Mouse (Mus musculus) forebrain, embryonic 16.5 days (tissue): ENCODE results near the gene Nhlh1. TPM values are rescaled to one million over a fixed set of nuclear protein-coding genes. Genes with fewer than 3 reads are reported as not detected.

Experiments used
- ATAC-seq: fragments of 200-750 bp; cut with Nextera tagmentation; 2 replicates; pipeline ENCODE4 v1.8.0; 2017; ENCODE audit warnings: mild to moderate bottlenecking, moderate library complexity
- H3K27ac ChIP-seq: fragments of 300-500 bp; sonication (generic); 2 replicates; pipeline ENCODE4 v1.5.1; 2014; ENCODE audit warnings: low read length, control low read depth
- H3K27me3 ChIP-seq: fragments of 300-500 bp; sonication (generic); replicated peaks from 2 replicates; pipeline ENCODE4 v1.6.1; 2014; ENCODE audit warnings: low read length; ENCODE audit not compliant: control insufficient read depth, insufficient read depth
- H3K36me3 ChIP-seq: fragments of 300-500 bp; sonication (generic); 2 replicates; pipeline ENCODE4 v1.6.1; 2014; ENCODE audit not compliant: control insufficient read depth, insufficient read depth
- H3K4me1 ChIP-seq: fragments of 300-500 bp; sonication (generic); replicated peaks from 2 replicates; pipeline ENCODE4 v1.6.1; 2014; ENCODE audit warnings: low read length; ENCODE audit not compliant: control insufficient read depth, insufficient read depth
- H3K4me2 ChIP-seq: fragments of 300-500 bp; sonication (generic); 2 replicates; pipeline ENCODE4 v1.6.1; 2014; ENCODE audit warnings: mild to moderate bottlenecking, low read length, control low read depth
- H3K4me3 ChIP-seq: fragments of 300-500 bp; sonication (generic); replicated peaks from 2 replicates; pipeline ENCODE4 v1.5.1; 2014; ENCODE audit warnings: mild to moderate bottlenecking, low read length, control low read depth
- H3K9ac ChIP-seq: fragments of 300-500 bp; sonication (generic); replicated peaks from 2 replicates; pipeline ENCODE4 v1.6.1; 2014; ENCODE audit warnings: low read depth, low read length, control low read depth
- H3K9me3 ChIP-seq: fragments of 300-500 bp; sonication (generic); 2 replicates; pipeline ENCODE4 v1.6.1; 2016; ENCODE audit warnings: low read length; ENCODE audit not compliant: control insufficient read depth
- WGBS: fragments of 180-500 bp; shearing (Covaris S2); extraction: QIAGEN DNeasy Blood & Tissue Kit; methylation state at CpG from one replicate; pipeline ENCODE4 v1.1.7; 2014; 5-methylcytosine and 5-hydroxymethylcytosine counted together
- polyA plus RNA-seq: library from polyadenylated mRNA; unstranded; fragments of >200 nt; fragmentation: Nextera tagmentation; extraction: Ambion mirVana; gene quantifications from 2 replicates; pipeline ENCODE4 v1.2.1, GENCODE M21; 2015

Nhlh1 gene
- polyA plus RNA-seq, 1 experiment from 2014 or later: 2.0 TPM

DNA sequence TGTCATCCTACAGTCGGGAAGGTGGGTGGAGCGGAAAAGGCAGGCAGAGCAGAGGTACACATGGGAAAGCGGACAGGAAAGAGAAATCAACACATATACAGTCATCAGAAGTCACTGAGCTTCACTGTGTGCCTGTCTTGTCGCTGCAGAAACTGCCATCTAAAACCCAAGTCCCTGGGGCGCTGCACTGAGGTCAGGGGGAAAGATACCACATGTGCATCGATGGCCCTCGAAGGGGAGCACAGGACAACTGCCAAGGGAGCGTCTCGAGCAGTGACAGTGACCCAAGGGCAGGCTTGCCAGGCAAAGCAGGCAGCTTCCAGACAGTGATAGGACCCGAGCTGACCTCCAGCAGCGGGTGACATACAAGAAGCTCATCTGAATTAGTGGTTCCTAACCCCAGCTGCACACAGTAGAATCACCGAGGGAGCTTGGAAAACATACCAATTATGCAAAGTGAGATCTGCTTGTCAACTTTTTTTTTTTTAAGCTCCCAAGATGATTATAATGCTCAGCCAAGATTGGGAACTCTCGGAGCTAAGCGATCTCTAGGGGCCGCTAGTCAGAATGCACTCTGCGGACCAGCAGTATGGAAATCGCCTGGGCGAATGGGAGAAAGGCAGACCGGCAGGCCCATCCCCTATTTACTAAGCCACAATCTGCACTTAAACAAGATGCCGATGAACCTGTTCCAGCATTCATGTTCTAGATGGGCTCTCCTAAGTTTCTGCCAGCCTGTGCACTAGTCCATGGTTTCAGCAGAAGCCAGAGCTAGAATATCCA lies 47.1 kb downstream of the Nhlh1 start:
- no peak for ATAC-seq
- peaks cover 27% of the 10 kb centered on the region for H3K4me1 ChIP-seq
- H3K9me3 ChIP-seq: no peaks in the 10 kb centered on the region
- peaks cover 50% of the 10 kb centered on the region for H3K36me3 ChIP-seq
- no peaks in the 10 kb centered on the region for H3K27me3 ChIP-seq
- no peak overlapping the region for H3K9ac ChIP-seq
- no peak overlapping the region for H3K4me2 ChIP-seq
- H3K4me3 ChIP-seq: no peak overlapping the region
- 86% methylated on average over 20 of the region's 20 CpGs for WGBS
- H3K27ac ChIP-seq: no peak overlapping the region

DNA sequence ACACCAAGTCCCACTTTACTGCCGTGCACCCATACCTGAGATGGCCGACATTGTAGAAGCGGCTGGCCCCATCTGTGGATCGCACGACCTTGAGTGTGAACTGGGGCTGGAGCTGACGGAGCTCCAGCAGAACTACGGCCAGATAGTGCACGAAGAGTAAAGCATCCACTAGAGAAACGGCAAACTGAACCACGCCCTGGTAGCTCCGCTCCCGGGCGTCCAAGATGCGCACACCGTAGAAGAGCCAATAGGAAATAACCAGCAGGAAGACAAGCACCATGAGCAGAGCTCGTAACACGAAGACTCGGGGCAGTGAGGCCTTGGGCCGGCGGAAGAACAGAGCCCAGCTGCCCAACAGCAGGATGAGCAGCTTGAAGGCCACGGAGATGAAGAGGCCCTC lies 48.0 kb downstream of the Nhlh1 start:
- H3K9me3 ChIP-seq: no peaks in the 10 kb centered on the region
- peaks cover 18% of the 10 kb centered on the region for H3K4me1 ChIP-seq
- no peaks in the 10 kb centered on the region for H3K27me3 ChIP-seq
- H3K27ac ChIP-seq: no peak overlapping the region
- WGBS: 93% methylated on average over 21 of the region's 21 CpGs
- H3K9ac ChIP-seq: no peak overlapping the region
- ATAC-seq: no peak
- H3K4me3 ChIP-seq: no peak overlapping the region
- H3K36me3 ChIP-seq: peaks cover 56% of the 10 kb centered on the region
- H3K4me2 ChIP-seq: no peak overlapping the region

DNA sequence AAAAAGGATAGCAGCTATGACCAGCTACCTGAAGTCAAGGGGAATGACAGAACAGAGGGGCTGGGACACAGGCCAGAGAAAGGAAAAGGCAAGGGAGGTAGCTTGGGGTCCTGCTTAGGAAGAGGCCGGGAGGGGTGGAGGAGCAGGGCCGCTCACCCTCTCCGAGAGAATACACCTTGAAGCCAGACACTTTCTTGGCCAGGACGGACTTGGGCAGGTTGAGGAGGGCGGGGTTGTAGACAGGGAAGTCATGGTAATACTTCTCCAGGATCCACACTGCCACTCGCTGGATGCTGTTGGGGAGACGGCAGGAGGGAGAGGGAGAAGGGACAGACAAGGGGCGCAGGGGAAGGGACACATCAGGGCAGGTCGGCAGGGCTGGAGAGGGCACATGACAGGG lies 49.0 kb downstream of the Nhlh1 start:
- Histone ChIP-seq H3K9me3 (no peaks in the 10 kb centered on the region), H3K27me3 (no peaks in the 10 kb centered on the region), H3K36me3 (peaks cover 62% of the 10 kb centered on the region), H3K4me2 (no peak overlapping the region), H3K4me3 (no peak overlapping the region), H3K27ac (no peak overlapping the region), H3K4me1 (peaks cover 10% of the 10 kb centered on the region; the same call in 1 of the 2 replicates), H3K9ac (no peak overlapping the region)
- ATAC-seq: no peak
- WGBS: 91% methylated on average over 9 of the region's 9 CpGs

DNA sequence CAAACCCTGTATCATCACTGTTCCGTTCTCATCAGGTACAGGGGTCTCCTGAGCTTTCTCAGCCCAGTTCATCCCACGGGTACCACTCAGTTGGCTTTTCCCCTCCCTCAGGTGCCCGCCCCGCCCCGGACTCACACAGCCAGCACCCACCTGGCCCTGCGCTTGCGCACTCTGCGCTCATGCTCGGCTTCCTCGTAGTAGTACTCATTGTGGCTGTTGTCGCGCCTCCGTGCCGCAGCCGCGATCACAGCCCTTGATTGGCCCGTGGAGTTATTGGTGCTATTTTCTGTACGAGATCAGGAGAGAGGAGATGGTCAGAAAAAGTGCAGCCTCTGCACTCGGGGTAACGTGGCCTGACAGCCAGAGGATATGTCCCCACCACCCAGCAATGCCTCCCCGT lies 49.6 kb downstream of the Nhlh1 start:
- Histone ChIP-seq H3K27me3 (no peaks in the 10 kb centered on the region), H3K4me2 (no peak overlapping the region), H3K9ac (no peak overlapping the region), H3K4me1 (peaks cover 4% of the 10 kb centered on the region; the same call in 1 of the 2 replicates), H3K27ac (no peak overlapping the region), H3K9me3 (no peaks in the 10 kb centered on the region), H3K4me3 (no peak overlapping the region), H3K36me3 (peaks cover 62% of the 10 kb centered on the region)
- ATAC-seq: no peak
- 97% methylated on average over 21 of the region's 21 CpGs for WGBS

Other genes with a start within 250 kb of the Nhlh1 start
- 0.82 and 0.86 TPM in 2 replicates for gene Cd84, start 217.9 kb downstream of the Nhlh1 start, polyA plus RNA-seq
- not detected in 2 replicates for gene Gm10521, start 161.9 kb downstream of the Nhlh1 start, polyA plus RNA-seq
- not detected in 2 replicates for gene Slamf6, start 140.1 kb downstream of the Nhlh1 start, polyA plus RNA-seq
- 40.5 and 42.7 TPM in 2 replicates for gene Vangl2, start 29.1 kb downstream of the Nhlh1 start, polyA plus RNA-seq
- gene Copa, start 25.0 kb upstream of the Nhlh1 start, polyA plus RNA-seq: 235 and 242 TPM in 2 replicates
- gene Ncstn, start 25.2 kb upstream of the Nhlh1 start, polyA plus RNA-seq: 108 and 112 TPM in 2 replicates
- 155 and 157 TPM in 2 replicates for gene Pex19, start 69.2 kb upstream of the Nhlh1 start, polyA plus RNA-seq
- 106 and 107 TPM in 2 replicates for gene Dcaf8, start 90.5 kb upstream of the Nhlh1 start, polyA plus RNA-seq
- gene Pea15a, start 149.2 kb upstream of the Nhlh1 start, polyA plus RNA-seq: 472 and 511 TPM in 2 replicates
- gene Casq1, start 162.3 kb upstream of the Nhlh1 start, polyA plus RNA-seq: 4.7 and 7.2 TPM in 2 replicates
- gene Atp1a4, start 200.8 kb upstream of the Nhlh1 start, polyA plus RNA-seq: 0.11 TPM in 1 of 2 replicates, not detected in the other
- gene Igsf8, start 204.1 kb upstream of the Nhlh1 start, polyA plus RNA-seq: 136 and 152 TPM in 2 replicates
- 42.4 and 47.1 TPM in 2 replicates for gene Atp1a2, start 240.5 kb upstream of the Nhlh1 start, polyA plus RNA-seq